Mouse (Mus musculus) spleen, postnatal 4 days (tissue): Measurements from ENCODE around the gene Lpin2.

Source experiments
- DNase-seq, 2 experiments: peaks; one replicate each; pipeline ENCODE4 v3.0.0; 2022; ENCODE audit warnings: low spot score in 2 of 2

Lpin2 gene

GRCm38 (mm10) chr17:71171161-71171560 lies 11.2 kb upstream of the Lpin2 start:
- peak in 1 of 2 experiments; percentile 40 for DNase-seq

GRCm38 (mm10) chr17:71177336-71177735 lies 5.0 kb upstream of the Lpin2 start:
- DNase-seq: no peak

GRCm38 (mm10) chr17:71177949-71178348 lies 4.4 kb upstream of the Lpin2 start:
- no peak for DNase-seq

GRCm38 (mm10) chr17:71178530-71179181 lies 3.7 kb upstream of the Lpin2 start:
- DNase-seq: no peak

GRCm38 (mm10) chr17:71179551-71180309 lies 2.6 kb upstream of the Lpin2 start:
- DNase-seq: no peak

GRCm38 (mm10) chr17:71180601-71181000 lies 1.8 kb upstream of the Lpin2 start:
- no peak for DNase-seq

GRCm38 (mm10) chr17:71182871-71183656 lies 704 bp downstream of the Lpin2 start:
- peak; percentile 93 to 97 for DNase-seq

- peak; percentile 40 to 77 for DNase-seq
Observed at GRCm38 (mm10) chr17:71183657-71184261, 1.4 kb downstream of the Lpin2 start.

- DNase-seq: peak; percentile 53 to 75
Observed at GRCm38 (mm10) chr17:71184356-71185111, 2.2 kb downstream of the Lpin2 start.

- DNase-seq: no peak
Observed at GRCm38 (mm10) chr17:71185368-71185767, 3.0 kb downstream of the Lpin2 start.

GRCm38 (mm10) chr17:71190589-71190988 lies 8.2 kb downstream of the Lpin2 start:
- no peak for DNase-seq

- no peak for DNase-seq
Observed at GRCm38 (mm10) chr17:71191063-71191462, 8.7 kb downstream of the Lpin2 start.

GRCm38 (mm10) chr17:71191651-71192419 lies 9.5 kb downstream of the Lpin2 start:
- DNase-seq: no peak

- DNase-seq: no peak
Observed at GRCm38 (mm10) chr17:71193019-71193418, 10.7 kb downstream of the Lpin2 start.

- no peak for DNase-seq
Observed at GRCm38 (mm10) chr17:71193485-71193884, 11.1 kb downstream of the Lpin2 start.

GRCm38 (mm10) chr17:71194906-71195632 lies 12.7 kb downstream of the Lpin2 start:
- no peak for DNase-seq

- DNase-seq: peak; percentile 59 to 83
Observed at GRCm38 (mm10) chr17:71195633-71196391, 13.5 kb downstream of the Lpin2 start.

GRCm38 (mm10) chr17:71196415-71196814 lies 14.1 kb downstream of the Lpin2 start:
- no peak for DNase-seq

GRCm38 (mm10) chr17:71199346-71199745 lies 17.0 kb downstream of the Lpin2 start:
- DNase-seq: no peak
